Mouse (Mus musculus) erythroblast, embryonic 14.5 days (primary cell): ENCODE results near the gene Fpgs. TPM values are rescaled to one million over a fixed set of nuclear protein-coding genes. Genes with fewer than 3 reads are reported as not detected.

Experiments used
- H3K27me3 ChIP-seq: 2 replicates; pipeline ENCODE4 v1.6.1; 2012; ENCODE audit warnings: inconsistent platforms; ENCODE audit not compliant: control insufficient read depth
- H3K36me3 ChIP-seq: 2 replicates; pipeline ENCODE4 v1.6.1; 2012; ENCODE audit warnings: mild to moderate bottlenecking, inconsistent platforms; ENCODE audit not compliant: control insufficient read depth
- H3K4me1 ChIP-seq: 2 replicates; pipeline ENCODE4 v1.6.1; 2012; ENCODE audit warnings: inconsistent platforms; ENCODE audit not compliant: control insufficient read depth
- H3K4me3 ChIP-seq: replicated peaks from 2 replicates; pipeline ENCODE3; 2012; ENCODE audit warnings: moderate library complexity, mild to moderate bottlenecking, inconsistent platforms
- H3K9me3 ChIP-seq: 2 replicates; pipeline ENCODE4 v1.6.1; 2012; ENCODE audit warnings: low read length, inconsistent platforms, mixed read lengths; ENCODE audit not compliant: control insufficient read depth
- GATA1 ChIP-seq: IDR thresholded peaks from 2 replicates; pipeline ENCODE4 v1.6.1; 2012; ENCODE audit warnings: low read length, inconsistent platforms, mixed read lengths
- TAL1 ChIP-seq: IDR thresholded peaks from 3 replicates; pipeline ENCODE4 v1.6.1; 2012; ENCODE audit warnings: low read length, inconsistent platforms, mixed read lengths
- polyA plus RNA-seq: library from polyadenylated mRNA; stranded (reverse); fragments of >175 nt; gene quantifications from 2 replicates; pipeline ENCODE4 v1.2.3, GENCODE M21; 2012

Fpgs gene
- polyA plus RNA-seq, 1 experiment, result 1.0 TPM

DNA sequence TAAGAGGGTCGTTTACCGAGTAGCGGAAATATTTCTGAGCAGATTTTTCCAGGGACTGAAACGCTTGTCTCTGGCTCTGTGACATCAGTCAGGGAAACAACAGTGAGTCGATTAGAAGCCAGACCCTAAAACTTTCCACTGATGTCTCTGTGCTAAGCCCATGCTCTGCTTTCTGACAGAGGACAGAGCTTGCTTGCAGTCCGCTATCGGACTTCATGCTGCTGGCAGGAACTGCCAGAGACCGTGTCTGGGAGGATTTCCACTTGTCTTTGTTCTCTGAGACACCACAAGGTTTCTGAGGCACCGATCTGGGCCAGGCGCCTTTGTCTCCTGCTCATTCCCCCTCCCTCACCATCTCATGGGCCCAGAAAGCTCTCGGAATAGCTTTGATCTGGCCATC lies 36.2 kb downstream of the Fpgs start:
- Histone ChIP-seq H3K27me3 (no peaks in the 10 kb centered on the region), H3K4me1 (peaks cover 31% of the 10 kb centered on the region), H3K4me3 (no peak overlapping the region), H3K9me3 (no peaks in the 10 kb centered on the region), H3K36me3 (peaks cover 9% of the 10 kb centered on the region)
- TF ChIP-seq GATA1 (no peak), TAL1 (no peak)

DNA sequence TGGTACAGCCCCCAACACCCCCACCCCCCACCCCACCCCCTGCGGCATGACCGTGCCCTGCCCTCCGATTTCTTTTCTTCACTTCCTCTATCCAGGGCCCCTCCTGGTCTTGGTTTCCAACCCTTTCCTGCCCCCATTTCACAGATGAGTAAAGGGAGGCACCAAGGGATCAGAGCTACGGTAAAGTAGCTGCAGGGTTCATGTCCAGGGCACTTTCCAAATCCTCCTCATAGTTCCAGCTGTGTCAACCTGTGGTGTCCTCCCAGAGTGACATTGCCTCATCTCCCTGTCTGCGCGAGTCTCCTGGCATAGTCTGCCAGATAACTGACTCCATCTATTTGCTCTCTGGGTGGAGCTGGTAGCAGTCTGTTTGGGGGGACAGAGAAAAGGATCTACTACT lies 38.1 kb downstream of the Fpgs start:
- no peak for TF ChIP-seq GATA1
- Histone ChIP-seq H3K36me3 (peaks cover 5% of the 10 kb centered on the region), H3K4me3 (no peak overlapping the region), H3K4me1 (peaks cover 33% of the 10 kb centered on the region), H3K9me3 (no peaks in the 10 kb centered on the region), H3K27me3 (no peaks in the 10 kb centered on the region)

DNA sequence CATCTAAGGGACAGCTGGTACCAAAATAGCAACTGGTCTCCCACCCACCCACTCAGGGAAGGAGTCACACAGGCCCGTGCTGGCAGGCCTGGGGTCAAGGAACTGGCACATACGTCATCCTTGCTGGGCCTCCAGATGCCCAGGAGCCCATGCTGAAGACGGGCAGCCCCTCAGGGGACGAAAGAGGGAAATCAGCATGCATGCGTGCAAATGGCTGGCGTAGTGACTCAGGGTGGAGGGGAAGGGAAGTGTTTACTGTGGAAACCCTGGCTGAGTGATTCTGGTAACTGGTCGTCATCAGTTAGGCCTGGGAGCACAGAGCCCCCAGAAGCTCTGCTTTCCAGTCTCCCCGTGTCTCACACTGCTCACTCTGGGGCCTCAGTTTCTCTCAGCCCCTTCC lies 38.6 kb downstream of the Fpgs start:
- no peaks in the 10 kb centered on the region for H3K27me3 ChIP-seq
- no peak overlapping the region for H3K4me3 ChIP-seq
- H3K9me3 ChIP-seq, result no peaks in the 10 kb centered on the region
- H3K4me1 ChIP-seq, result peaks cover 35% of the 10 kb centered on the region
- H3K36me3 ChIP-seq, result peaks cover 5% of the 10 kb centered on the region
- TF ChIP-seq TAL1 (no peak), GATA1 (no peak)

DNA sequence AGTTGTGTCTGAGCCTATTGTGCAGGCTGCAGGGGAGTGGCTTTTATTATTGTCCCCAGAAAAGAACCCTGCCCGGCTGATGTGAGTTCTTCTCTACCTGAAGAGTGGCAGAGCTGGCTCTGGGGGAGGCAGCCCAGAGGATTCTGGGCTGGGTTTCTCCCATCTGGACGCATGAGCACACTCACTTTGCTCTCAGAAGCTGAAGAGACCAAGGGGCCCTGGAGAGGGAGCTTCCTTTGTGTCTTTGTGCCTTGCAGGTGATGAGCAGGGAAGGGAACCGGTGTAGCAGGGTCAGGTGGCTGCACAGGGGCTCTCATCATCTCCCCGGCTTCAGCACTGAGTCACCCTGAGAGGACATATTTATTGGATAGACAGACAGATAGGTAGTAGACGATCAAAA lies 41.7 kb downstream of the Fpgs start:
- H3K27me3 ChIP-seq, result no peaks in the 10 kb centered on the region
- H3K4me1 ChIP-seq, result peaks cover 51% of the 10 kb centered on the region
- peaks cover 4% of the 10 kb centered on the region for H3K36me3 ChIP-seq
- no peak overlapping the region for H3K4me3 ChIP-seq
- no peak for TF ChIP-seq TAL1
- no peak for TF ChIP-seq GATA1
- H3K9me3 ChIP-seq, result no peaks in the 10 kb centered on the region

DNA sequence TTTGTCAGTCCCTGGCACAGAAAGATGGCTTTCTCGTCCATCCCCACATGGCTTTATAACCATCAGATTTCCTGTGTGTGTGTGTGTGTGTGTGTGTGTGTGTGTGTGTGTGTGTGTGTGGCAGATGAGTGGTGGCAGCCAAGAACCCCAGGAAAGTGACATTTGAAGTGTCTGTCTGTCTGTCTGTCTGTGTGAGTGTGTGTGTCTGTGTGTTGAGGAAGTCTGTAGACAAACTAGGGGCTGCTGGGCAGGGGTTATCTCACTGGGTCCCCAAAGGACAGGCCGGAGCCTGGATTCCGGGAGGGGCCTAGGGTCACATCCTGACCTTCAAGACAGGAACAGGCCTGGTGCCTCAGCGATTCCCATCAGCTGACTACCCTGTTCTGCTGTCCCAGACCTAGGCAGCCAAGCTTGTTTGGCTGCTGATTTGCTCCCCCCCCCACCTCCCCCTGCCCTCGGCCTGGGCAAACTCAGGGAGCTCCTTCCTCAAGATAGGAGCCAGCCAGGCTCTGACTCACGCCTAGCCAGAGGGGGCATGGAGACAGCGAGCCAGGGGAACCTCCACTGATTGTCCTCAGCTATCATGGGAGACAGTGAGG lies 42.3 kb downstream of the Fpgs start:
- Histone ChIP-seq H3K9me3 (no peaks in the 10 kb centered on the region), H3K4me1 (peaks cover 52% of the 10 kb centered on the region), H3K36me3 (peaks cover 4% of the 10 kb centered on the region), H3K27me3 (no peaks in the 10 kb centered on the region), H3K4me3 (no peak overlapping the region)
- TF ChIP-seq GATA1, result no peak
- no peak for TF ChIP-seq TAL1

DNA sequence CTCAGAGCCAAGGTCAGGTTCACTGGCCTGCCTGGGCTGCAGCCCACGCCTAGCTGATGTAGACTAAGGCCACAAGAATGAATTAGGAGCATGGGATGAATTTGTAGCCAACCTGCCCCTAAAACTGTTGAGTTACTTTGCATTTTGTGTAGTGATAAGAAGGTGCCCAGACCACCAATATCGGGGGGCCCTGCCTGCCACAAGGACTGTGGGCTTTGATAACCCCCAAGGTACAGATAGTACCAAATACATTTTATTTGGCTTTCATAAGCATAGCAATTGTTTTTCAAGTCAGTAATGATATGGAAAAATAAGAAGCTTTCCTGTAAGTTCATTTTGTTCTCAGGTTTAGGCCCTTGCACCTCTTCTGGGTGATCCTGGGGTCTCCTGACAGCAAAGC lies 45.1 kb downstream of the Fpgs start:
- peaks cover 4% of the 10 kb centered on the region for H3K36me3 ChIP-seq
- H3K4me1 ChIP-seq, result peaks cover 64% of the 10 kb centered on the region
- TF ChIP-seq GATA1 (no peak), TAL1 (no peak)
- H3K4me3 ChIP-seq, result no peak overlapping the region
- H3K9me3 ChIP-seq, result no peaks in the 10 kb centered on the region
- H3K27me3 ChIP-seq, result no peaks in the 10 kb centered on the region

DNA sequence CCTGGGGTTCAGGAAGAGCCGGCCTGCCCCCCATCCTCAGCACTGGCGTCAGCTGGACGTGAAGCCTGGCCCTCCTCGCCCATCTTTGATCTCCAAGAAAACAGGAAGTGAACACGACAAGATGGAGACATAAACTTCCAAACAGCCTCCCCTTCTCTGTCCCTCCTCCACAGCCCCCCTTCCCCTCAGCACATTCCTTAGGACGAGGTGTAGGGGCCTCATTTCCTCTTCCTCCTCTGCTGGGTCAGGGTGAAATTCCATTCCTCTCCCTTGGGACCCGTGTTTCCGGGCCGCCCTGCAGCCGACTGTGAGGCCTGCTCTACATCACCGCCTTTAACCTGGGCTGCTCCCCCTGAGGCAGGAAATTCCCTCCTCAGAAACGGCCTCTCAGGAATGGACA lies 48.1 kb downstream of the Fpgs start:
- peaks cover 4% of the 10 kb centered on the region for H3K36me3 ChIP-seq
- no peaks in the 10 kb centered on the region for H3K9me3 ChIP-seq
- H3K4me1 ChIP-seq, result peaks cover 51% of the 10 kb centered on the region
- H3K27me3 ChIP-seq, result no peaks in the 10 kb centered on the region
- no peak overlapping the region for H3K4me3 ChIP-seq
- TF ChIP-seq GATA1 (no peak), TAL1 (no peak)

DNA sequence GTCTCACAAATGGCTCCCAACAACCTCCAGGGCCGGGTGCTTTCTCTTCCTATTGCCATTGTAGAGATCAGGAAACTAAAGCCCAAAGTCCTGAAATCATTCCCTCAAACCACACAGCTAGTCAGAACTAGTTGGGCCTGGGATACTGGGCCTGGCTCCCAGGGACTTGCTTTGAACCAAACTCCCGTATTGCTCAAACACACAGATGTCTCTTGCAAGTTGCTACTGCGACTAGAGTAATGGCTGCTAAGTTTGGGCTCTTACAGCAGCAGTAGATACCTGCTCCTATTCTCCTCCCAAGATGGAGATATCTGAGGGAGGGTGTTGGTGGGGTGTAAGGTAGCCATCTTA lies 48.6 kb downstream of the Fpgs start:
- Histone ChIP-seq H3K4me1 (peaks cover 48% of the 10 kb centered on the region), H3K9me3 (no peaks in the 10 kb centered on the region), H3K4me3 (no peak overlapping the region), H3K27me3 (no peaks in the 10 kb centered on the region), H3K36me3 (peaks cover 4% of the 10 kb centered on the region)
- TF ChIP-seq GATA1, result no peak
- no peak for TF ChIP-seq TAL1

DNA sequence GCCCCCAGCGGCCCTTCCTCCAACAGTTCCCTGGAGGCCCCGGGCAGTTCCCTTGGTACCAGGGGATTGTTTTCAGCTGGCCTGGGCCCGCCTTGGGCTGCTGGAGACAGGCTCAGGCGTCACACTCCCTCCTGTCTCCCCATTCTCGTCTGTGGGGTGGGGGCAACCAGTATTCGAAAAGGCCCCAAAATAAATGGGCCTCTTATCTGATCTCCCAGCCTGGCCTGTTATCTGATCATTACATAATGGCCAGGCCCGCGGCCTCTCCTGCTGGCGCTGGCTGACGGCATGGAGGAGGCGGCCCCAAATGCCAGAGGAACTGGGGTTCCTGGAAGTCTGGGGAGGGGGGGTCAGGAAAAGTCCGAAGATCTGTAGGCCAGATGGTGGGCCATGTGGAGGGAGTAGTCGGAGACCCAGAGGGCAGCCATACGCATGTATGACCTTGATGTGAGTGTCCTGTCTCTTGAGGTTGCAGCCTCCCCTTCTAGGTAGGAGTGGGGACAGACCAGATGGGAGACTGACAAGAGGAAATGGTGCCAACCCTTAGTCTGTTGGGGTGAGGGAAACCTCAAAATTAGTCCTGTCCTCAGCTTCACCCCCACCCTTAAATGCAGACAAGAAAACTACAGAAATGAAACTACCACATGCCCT lies 49.1 kb downstream of the Fpgs start:
- Histone ChIP-seq H3K27me3 (no peaks in the 10 kb centered on the region), H3K9me3 (no peaks in the 10 kb centered on the region), H3K4me1 (peaks cover 43% of the 10 kb centered on the region), H3K4me3 (no peak overlapping the region), H3K36me3 (peaks cover 4% of the 10 kb centered on the region)
- TF ChIP-seq TAL1, result no peak
- no peak for TF ChIP-seq GATA1

DNA sequence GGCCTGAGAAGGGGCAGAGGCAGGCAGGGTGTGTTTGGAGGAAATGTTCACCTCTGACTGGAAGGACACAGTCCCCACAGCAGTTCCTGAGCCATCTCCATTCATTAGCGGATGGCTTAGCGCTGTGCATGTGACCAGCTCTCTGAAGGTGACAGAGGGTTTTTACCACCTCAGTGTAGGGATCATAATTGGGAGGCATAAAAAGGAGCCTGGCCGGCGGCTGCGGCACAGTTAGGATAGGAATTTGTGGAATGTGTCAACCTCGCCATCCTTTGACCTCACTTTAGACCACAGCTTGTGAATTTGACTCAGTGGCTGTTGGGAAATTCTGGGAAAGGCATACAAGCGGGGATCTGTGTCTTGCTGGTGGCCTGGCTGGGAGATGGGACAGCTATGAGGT lies 50.2 kb downstream of the Fpgs start:
- Histone ChIP-seq H3K4me3 (no peak overlapping the region), H3K4me1 (peaks cover 33% of the 10 kb centered on the region), H3K9me3 (no peaks in the 10 kb centered on the region), H3K27me3 (no peaks in the 10 kb centered on the region), H3K36me3 (peaks cover 4% of the 10 kb centered on the region)
- no peak for TF ChIP-seq TAL1
